Mouse (Mus musculus) pancreas, adult 10 weeks (tissue): ENCODE results near the gene Cntn1. TPM values are rescaled to one million over a fixed set of nuclear protein-coding genes. Genes with fewer than 3 reads are reported as not detected.

Experiments
- polyA plus RNA-seq: library from polyadenylated mRNA; stranded (reverse); fragments of 350-450 nt; fragmentation: Illumina TruSeq; extraction: RNeasy Lipid Tissue Mini Kit (QIAGEN cat#74804); gene quantifications from one replicate; pipeline ENCODE4 v1.2.3, GENCODE M21; 2015; ENCODE audit warnings: low read depth, low replicate concordance; ENCODE audit not compliant: insufficient read depth

Cntn1 gene
- 0.74 TPM for polyA plus RNA-seq

GRCm38 (mm10) chr15:92050996-92051352, at the start of gene Cntn1:
Gene Cntn1, plus strand, starts transcription at chr15:92051165.

Other genes starting within 250 kb of the Cntn1 start
- not detected for gene Smgc, start 212.9 kb upstream of the Cntn1 start, polyA plus RNA-seq